Mouse (Mus musculus): ENCODE data around the gene 1500011B03Rik.

- no peak for TF ChIP-seq MEF2A (IDR thresholded peaks at IDR 0.05; ENCODE audit: extremely low read depth, insufficient replicate concordance, low read depth, low read length, poor library complexity, severe bottlenecking)
- TF ChIP-seq USF2 (IDR thresholded peaks at IDR 0.05; ENCODE audit: borderline replicate concordance in 1 of 2, insufficient read depth in 1 of 2, low read depth in 1 of 2, low read length in 2 of 2): no peak
- no peak for TF ChIP-seq CTCF (IDR thresholded peaks at IDR 0.05 in 2 of 3, conservative IDR thresholded peaks at IDR 0.05 in 1 of 3; ENCODE audit: control insufficient read depth in 1 of 3, insufficient read depth in 1 of 3, low read depth in 2 of 3, low read length in 3 of 3, poor library complexity in 1 of 3, severe bottlenecking in 1 of 3)
- TF ChIP-seq POLR2A (IDR thresholded peaks at IDR 0.05; ENCODE audit: control insufficient read depth in 1 of 2, insufficient read depth in 1 of 2, low read depth in 1 of 2, low read length in 2 of 2, poor library complexity in 1 of 2): no peak
- TF ChIP-seq MAX (IDR thresholded peaks at IDR 0.05; ENCODE audit: low read length): no peak
- no peak for TF ChIP-seq GATA1 (IDR thresholded peaks at IDR 0.05; ENCODE audit: low read depth, low read length)
- no peak for TF ChIP-seq POLR2AphosphoS2 (IDR thresholded peaks at IDR 0.05; ENCODE audit: low read length)
- TF ChIP-seq TBP (IDR thresholded peaks at IDR 0.05; ENCODE audit: low read depth, low read length): no peak
- no peak for TF ChIP-seq MAZ (IDR thresholded peaks at IDR 0.05; ENCODE audit: low read depth, low read length)
- no peak for TF ChIP-seq POLR2AphosphoS5 (IDR thresholded peaks at IDR 0.05; ENCODE audit: borderline replicate concordance, low read depth, low read length)
- TF ChIP-seq ETS1 (IDR thresholded peaks at IDR 0.05; ENCODE audit: low read depth, low read length): no peak
- no peak for TF ChIP-seq TCF12 (IDR thresholded peaks at IDR 0.05; ENCODE audit: low read depth, low read length)
- no peak for TF ChIP-seq MYC (IDR thresholded peaks at IDR 0.05; ENCODE audit: low read depth, low read length)
These were observed 13.6 kb upstream of the 1500011B03Rik start for GRCm38 (mm10) chr5:114836886-114837285.

All from MEL (cell line).